Comparison of ENCODE assay signal across 8 mouse cellular contexts in genomic region chr10:120646862-120647311, GRCm38 (mm10).
DNase-seq lines count a peak whose midpoint lies in the region; ATAC-seq lines count a peak whose summit lies in the region.

No protein-coding gene starts in this region.

- H3K9ac ChIP-seq in hindbrain, embryonic 16.5 days (ENCODE audit: low read depth, low read length) = no peak overlapping the region

- H3K4me2 ChIP-seq in hindbrain, embryonic 16.5 days (ENCODE audit: low read length) = peak overlapping the region; percentile 48

- peaks cover 31% of the 10 kb centered on the region for H3K4me1 ChIP-seq in forebrain, embryonic 10.5 days
- peaks cover 11% of the 10 kb centered on the region for H3K4me1 ChIP-seq in hindbrain, embryonic 16.5 days (ENCODE audit: control insufficient read depth, insufficient read depth, low read depth, low read length)
- peaks cover 26% of the 10 kb centered on the region for H3K4me1 ChIP-seq in midbrain, embryonic 10.5 days

- intact Hi-C loops in gastrocnemius, postnatal 14 days (cut with DNase I; ENCODE audit: low total_unique reads) = no loop called here

- DNase-seq in gastrocnemius, postnatal 14 days = peak; percentile 36
- no peak for DNase-seq in gastrocnemius, adult 18-20 months (ENCODE audit: low spot score)
- peak; percentile 63 for DNase-seq in adrenal gland, postnatal 10 days
- peak; percentile 51 for DNase-seq in forebrain, embryonic 10.5 days (ENCODE audit: extremely low spot score, low spot score)
- peak; percentile 62 for DNase-seq in midbrain, embryonic 10.5 days (ENCODE audit: low spot score)
- DNase-seq in thymus, postnatal 25 days = no peak
- DNase-seq in frontal cortex, postnatal 14 days (ENCODE audit: low spot score in 2 of 2) = no peak

- 0 out of 2 replicates have a peak, but pooled peaks cover 5% of the 10 kb centered on the region for H3K9me3 ChIP-seq in forebrain, embryonic 10.5 days
- peaks cover 3% of the 10 kb centered on the region; the same call in 1 of the 2 replicates for H3K9me3 ChIP-seq in hindbrain, embryonic 16.5 days (ENCODE audit: control insufficient read depth, low read length)
- H3K9me3 ChIP-seq in midbrain, embryonic 10.5 days (replicated peaks) = no peaks in the 10 kb centered on the region

- ATAC-seq in hindbrain, embryonic 16.5 days = peak; percentile 81

- H3K27ac ChIP-seq in forebrain, embryonic 10.5 days = peak overlapping the region; percentile 79
- H3K27ac ChIP-seq in hindbrain, embryonic 16.5 days (ENCODE audit: low read depth, low read length) = no peak overlapping the region
- H3K27ac ChIP-seq in midbrain, embryonic 10.5 days (replicated peaks) = peak overlapping the region; percentile 68

- WGBS in forebrain, embryonic 10.5 days = 7% methylated on average over 14 of the region's 14 CpGs
- WGBS in hindbrain, embryonic 16.5 days = 4% methylated on average over 14 of the region's 14 CpGs
- 5% methylated on average over 14 of the region's 14 CpGs for WGBS in midbrain, embryonic 10.5 days

- peak overlapping the region; percentile 32 for H3K4me3 ChIP-seq in forebrain, embryonic 10.5 days
- peak overlapping the region; percentile 15; the same call in 1 of the 2 replicates for H3K4me3 ChIP-seq in hindbrain, embryonic 16.5 days (ENCODE audit: low read length)
- peak overlapping the region; percentile 38 for H3K4me3 ChIP-seq in midbrain, embryonic 10.5 days

- peaks cover 10% of the 10 kb centered on the region for H3K27me3 ChIP-seq in forebrain, embryonic 10.5 days (ENCODE audit: poor library complexity, severe bottlenecking)
- no peaks in the 10 kb centered on the region for H3K27me3 ChIP-seq in hindbrain, embryonic 16.5 days (replicated peaks; ENCODE audit: control insufficient read depth, insufficient read depth, low read length)
- peaks cover 9% of the 10 kb centered on the region; the same call in 1 of the 2 replicates for H3K27me3 ChIP-seq in midbrain, embryonic 10.5 days (ENCODE audit: low read depth, poor library complexity, severe bottlenecking)

- H3K36me3 ChIP-seq in forebrain, embryonic 10.5 days (replicated peaks) = no peaks in the 10 kb centered on the region
- no peaks in the 10 kb centered on the region for H3K36me3 ChIP-seq in hindbrain, embryonic 16.5 days (ENCODE audit: control insufficient read depth, insufficient read depth, low read length)
- no peaks in the 10 kb centered on the region for H3K36me3 ChIP-seq in midbrain, embryonic 10.5 days

Comparison
In these comparisons a context has a peak if more than half of its experiments do, and no peak if none do; other contexts are left out.
1. DNase-seq: peak in gastrocnemius, postnatal 14 days (single experiment), adrenal gland, postnatal 10 days (single experiment), forebrain, embryonic 10.5 days (single experiment) and midbrain, embryonic 10.5 days (single experiment); none in gastrocnemius, adult 18-20 months (single experiment), thymus, postnatal 25 days (single experiment) and frontal cortex, postnatal 14 days (0 of 2).
2. Peak in every context shown above with its lines, with median percentiles within 50 percentile points of each other: H3K4me3 ChIP-seq.